Mouse (Mus musculus) cerebellum, adult 2 months (tissue): ENCODE data around the gene Phf24.

ENCODE experiments used
- CTCF ChIP-seq: fragments of 200-500 bp; IDR thresholded peaks from 2 replicates; pipeline ENCODE4 v1.5.1; 2011; ENCODE audit warnings: low read depth, mild to moderate bottlenecking, control low read depth, low read length, moderate library complexity, borderline replicate concordance; ENCODE audit not compliant: insufficient read depth
- POLR2A ChIP-seq: fragments of 200-500 bp; IDR thresholded peaks from 2 replicates; pipeline ENCODE4 v1.6.1; 2011; ENCODE audit warnings: low read length, control low read depth, borderline replicate concordance; ENCODE audit not compliant: insufficient read depth

DNA sequence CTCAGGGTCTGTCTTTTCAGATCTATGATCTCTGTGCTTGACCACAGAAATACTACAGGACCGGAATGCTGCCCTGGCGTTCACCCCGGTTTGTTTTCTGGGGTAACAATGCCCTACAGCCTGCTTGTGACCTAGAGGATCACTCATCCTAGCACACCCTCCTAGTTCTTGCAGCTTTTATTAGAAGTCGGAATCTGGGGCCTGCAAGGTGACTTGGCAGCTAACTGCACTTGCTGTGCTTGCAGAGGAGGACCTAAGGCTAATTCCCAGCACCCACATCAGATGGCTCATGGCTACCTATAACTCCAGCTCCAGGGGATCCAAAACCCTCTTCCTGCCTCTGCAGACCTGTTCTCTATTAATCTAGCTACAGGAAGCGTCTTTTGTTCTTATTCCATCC lies 13.7 kb upstream of the Phf24 start:
- TF ChIP-seq POLR2A (no peak), CTCF (no peak)
